Mouse (Mus musculus): ENCODE data around the gene Crygb. TPM values are rescaled to one million over a fixed set of nuclear protein-coding genes. Genes with fewer than 3 reads are reported as not detected.
"Not testable (repeated sequence)": the region's sequence is repeated elsewhere in the genome, so short reads cannot be mapped to it uniquely, and the experiment has no call there.

The Crygb gene
- polyA plus RNA-seq, 1 experiment from 2014 or later = not detected

DNA sequence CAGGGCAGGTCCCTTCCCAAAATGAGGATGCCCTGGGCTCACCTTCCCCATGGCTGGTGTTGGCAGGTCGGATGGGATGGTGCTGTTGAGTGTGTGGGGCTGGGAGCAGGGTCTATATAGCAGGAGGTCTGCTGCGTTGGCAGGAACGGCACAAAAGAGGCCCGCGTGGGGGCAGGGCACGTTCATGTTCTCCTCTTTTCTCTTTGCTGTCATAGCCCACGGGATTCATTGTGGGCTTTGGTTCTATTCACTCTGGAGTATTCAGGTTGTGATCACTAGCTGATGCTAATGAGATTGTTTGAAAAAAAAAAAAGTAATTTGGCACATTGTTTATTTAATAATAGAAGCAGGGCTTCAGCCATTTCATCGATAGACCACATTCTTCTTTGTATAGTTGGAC, 18.7 kb downstream of the Crygb start, which contains the start of gene Crygd:
Crygd (minus strand) TSS at position 101 of the 400 bp plus-strand sequence.
- no peak within 1 kb of the TSS for H3K9ac ChIP-seq
- WGBS = 83% methylated on average over 8 of the region's 8 CpGs

GRCm38 (mm10) chr1:65052140-65052539, 29.9 kb downstream of the Crygb start:
- Histone ChIP-seq H3K36me3 (no peaks in the 10 kb centered on the region), H3K4me3 (replicated peaks) (no peak overlapping the region), H3K4me2 (no peak overlapping the region), H3K27ac (no peak overlapping the region), H3K9ac (no peak overlapping the region), H3K4me1 (no peaks in the 10 kb centered on the region), H3K9me3 (no peaks in the 10 kb centered on the region), H3K27me3 (replicated peaks) (no peaks in the 10 kb centered on the region)
- 18% methylated on average over 2 of the region's 2 CpGs for WGBS
- ATAC-seq (ENCODE audit: insufficient read depth, low FRiP score, low read depth) = no peak

More for the DNA sequence above, 18.7 kb downstream of the Crygb start, which contains the start of gene Crygd:
- no peak for ATAC-seq (ENCODE audit: insufficient read depth, low FRiP score, low read depth)
- Histone ChIP-seq H3K9me3 (no peaks in the 10 kb centered on the region), H3K4me1 (no peaks in the 10 kb centered on the region), H3K36me3 (no peaks in the 10 kb centered on the region), H3K4me3 (replicated peaks) (no peak within 1 kb of the TSS), H3K4me2 (no peak within 1 kb of the TSS), H3K27me3 (replicated peaks) (no peaks in the 10 kb centered on the region), H3K27ac (no peak within 1 kb of the TSS)

GRCm38 (mm10) chr1:65051696-65052095, 30.4 kb downstream of the Crygb start:
- H3K36me3 ChIP-seq = no peaks in the 10 kb centered on the region
- H3K9ac ChIP-seq = no peak overlapping the region
- H3K4me1 ChIP-seq = no peaks in the 10 kb centered on the region
- no peaks in the 10 kb centered on the region for H3K9me3 ChIP-seq
- no peak overlapping the region for H3K4me3 ChIP-seq (replicated peaks)
- H3K27ac ChIP-seq = no peak overlapping the region
- H3K4me2 ChIP-seq = no peak overlapping the region
- WGBS = 57% methylated on average over 7 of the region's 7 CpGs
- no peak for ATAC-seq (ENCODE audit: insufficient read depth, low FRiP score, low read depth)
- no peaks in the 10 kb centered on the region for H3K27me3 ChIP-seq (replicated peaks)

DNA sequence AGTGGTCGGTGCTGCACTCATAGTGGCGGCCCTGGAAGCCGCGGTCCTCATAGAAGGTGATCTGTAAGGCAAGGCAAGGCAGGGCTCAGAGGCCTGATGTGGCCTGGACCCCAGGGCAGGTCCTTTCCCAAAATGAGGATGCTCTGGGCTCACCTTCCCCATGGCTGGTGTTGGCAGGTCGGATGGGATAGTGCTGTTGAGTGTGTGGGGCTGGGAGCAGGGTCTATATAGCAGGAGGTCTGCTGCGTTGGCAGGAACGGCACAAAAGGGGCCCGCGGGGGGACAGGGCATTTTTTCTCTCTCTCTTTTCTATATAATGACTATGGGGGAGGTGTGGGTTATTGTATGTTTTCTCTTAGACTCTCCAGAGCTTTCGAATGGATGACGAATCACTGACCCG, 31.1 kb downstream of the Crygb start, which contains the start of gene Cryge:
Cryge (minus strand) TSS at position 198 of the 400 bp plus-strand sequence.
- not testable (repeated sequence) for H3K4me3 ChIP-seq (replicated peaks); H3K27ac ChIP-seq

GRCm38 (mm10) chr1:65048781-65049180, 33.3 kb downstream of the Crygb start:
- H3K27ac ChIP-seq = no peak overlapping the region

More for the DNA sequence above, 31.1 kb downstream of the Crygb start, which contains the start of gene Cryge:
- not testable (repeated sequence) for H3K9me3 ChIP-seq; H3K4me2 ChIP-seq; H3K36me3 ChIP-seq; H3K4me1 ChIP-seq; H3K27me3 ChIP-seq (replicated peaks); ATAC-seq (ENCODE audit: insufficient read depth, low FRiP score, low read depth); H3K9ac ChIP-seq
- WGBS = 53% methylated on average over 12 of the region's 12 CpGs

GRCm38 (mm10) chr1:65046401-65047109, 35.5 kb downstream of the Crygb start:
- Histone ChIP-seq H3K27ac (no peak overlapping the region), H3K4me1 (no peaks in the 10 kb centered on the region), H3K4me2 (no peak overlapping the region; the same call in 1 of the 2 replicates), H3K9me3 (no peaks in the 10 kb centered on the region), H3K9ac (no peak overlapping the region), H3K4me3 (replicated peaks) (no peak overlapping the region), H3K36me3 (no peaks in the 10 kb centered on the region), H3K27me3 (replicated peaks) (no peaks in the 10 kb centered on the region)
- ATAC-seq (ENCODE audit: insufficient read depth, low FRiP score, low read depth) = no peak
- WGBS = 36% methylated on average over 8 of the region's 8 CpGs

More at GRCm38 (mm10) chr1:65048781-65049180, 33.3 kb downstream of the Crygb start:
- WGBS = 50% methylated on average over 12 of the region's 12 CpGs
- Histone ChIP-seq H3K9me3 (no peaks in the 10 kb centered on the region), H3K4me1 (no peaks in the 10 kb centered on the region), H3K4me2 (no peak overlapping the region), H3K27me3 (replicated peaks) (no peaks in the 10 kb centered on the region), H3K36me3 (no peaks in the 10 kb centered on the region), H3K9ac (no peak overlapping the region), H3K4me3 (replicated peaks) (no peak overlapping the region)
- ATAC-seq (ENCODE audit: insufficient read depth, low FRiP score, low read depth) = no peak

DNA sequence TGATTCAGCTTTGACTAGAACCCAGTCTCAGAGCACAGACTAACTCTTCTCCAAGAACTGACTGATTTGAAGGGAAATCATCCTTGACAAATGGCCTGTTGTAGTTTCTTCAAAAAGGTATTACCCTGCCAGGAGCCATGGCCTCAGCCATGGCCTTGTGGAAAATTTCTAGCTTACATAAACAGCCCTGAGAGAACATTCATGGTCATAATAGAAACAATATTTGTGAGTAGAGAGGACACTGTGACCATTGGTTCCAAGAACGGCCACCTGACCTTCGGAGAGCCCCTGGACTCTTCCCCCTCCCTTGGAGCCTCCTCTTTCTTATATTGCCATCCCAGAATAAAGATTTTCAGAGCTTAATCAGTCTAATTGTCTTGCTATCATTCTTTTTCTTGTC, 38.7 kb downstream of the Crygb start:
- WGBS = 84% methylated on average over 2 of the region's 2 CpGs
- Histone ChIP-seq H3K9me3 (no peaks in the 10 kb centered on the region), H3K4me3 (replicated peaks) (no peak overlapping the region)

GRCm38 (mm10) chr1:65041837-65042236, 40.3 kb downstream of the Crygb start:
- no peak overlapping the region for H3K4me2 ChIP-seq
- no peak overlapping the region for H3K9ac ChIP-seq
- no peak overlapping the region for H3K4me3 ChIP-seq (replicated peaks)
- 89% methylated on average over 3 of the region's 3 CpGs for WGBS
- H3K36me3 ChIP-seq = no peaks in the 10 kb centered on the region
- no peaks in the 10 kb centered on the region for H3K27me3 ChIP-seq (replicated peaks)
- H3K27ac ChIP-seq = no peak overlapping the region
- no peaks in the 10 kb centered on the region for H3K4me1 ChIP-seq
- ATAC-seq (ENCODE audit: insufficient read depth, low FRiP score, low read depth) = no peak
- H3K9me3 ChIP-seq = no peaks in the 10 kb centered on the region

More for the DNA sequence above, 38.7 kb downstream of the Crygb start:
- no peak overlapping the region for H3K27ac ChIP-seq
- no peak for ATAC-seq (ENCODE audit: insufficient read depth, low FRiP score, low read depth)
- H3K27me3 ChIP-seq (replicated peaks) = no peaks in the 10 kb centered on the region
- H3K36me3 ChIP-seq = no peaks in the 10 kb centered on the region
- H3K4me2 ChIP-seq = no peak overlapping the region
- no peak overlapping the region for H3K9ac ChIP-seq
- no peaks in the 10 kb centered on the region for H3K4me1 ChIP-seq

- H3K9ac ChIP-seq = no peak overlapping the region
- no peak overlapping the region for H3K4me3 ChIP-seq (replicated peaks)
- 64% methylated on average over 6 of the region's 6 CpGs for WGBS
- no peaks in the 10 kb centered on the region for H3K9me3 ChIP-seq
- no peak overlapping the region for H3K27ac ChIP-seq
- H3K4me1 ChIP-seq = no peaks in the 10 kb centered on the region
- ATAC-seq (ENCODE audit: insufficient read depth, low FRiP score, low read depth) = no peak
- no peak overlapping the region for H3K4me2 ChIP-seq
- H3K27me3 ChIP-seq (replicated peaks) = no peaks in the 10 kb centered on the region
- H3K36me3 ChIP-seq = no peaks in the 10 kb centered on the region
These were observed 41.3 kb downstream of the Crygb start for GRCm38 (mm10) chr1:65040806-65041205.

GRCm38 (mm10) chr1:65039679-65040078, 42.4 kb downstream of the Crygb start:
- Histone ChIP-seq H3K27me3 (replicated peaks) (no peaks in the 10 kb centered on the region), H3K27ac (no peak overlapping the region), H3K4me2 (no peak overlapping the region), H3K4me3 (replicated peaks) (no peak overlapping the region), H3K9me3 (no peaks in the 10 kb centered on the region), H3K36me3 (no peaks in the 10 kb centered on the region), H3K9ac (no peak overlapping the region), H3K4me1 (no peaks in the 10 kb centered on the region)
- ATAC-seq (ENCODE audit: insufficient read depth, low FRiP score, low read depth) = no peak
- 72% methylated on average over 3 of the region's 3 CpGs for whole genome bisulfite sequencing

GRCm38 (mm10) chr1:65037542-65037941, 44.5 kb downstream of the Crygb start:
- no peak overlapping the region for H3K9ac ChIP-seq
- no peaks in the 10 kb centered on the region for H3K27me3 ChIP-seq (replicated peaks)
- ATAC-seq (ENCODE audit: insufficient read depth, low FRiP score, low read depth) = no peak
- no peaks in the 10 kb centered on the region for H3K4me1 ChIP-seq
- H3K4me2 ChIP-seq = no peak overlapping the region
- no peaks in the 10 kb centered on the region for H3K9me3 ChIP-seq
- H3K36me3 ChIP-seq = no peaks in the 10 kb centered on the region
- 40% methylated on average over 2 of the region's 2 CpGs for WGBS
- H3K4me3 ChIP-seq (replicated peaks) = no peak overlapping the region
- no peak overlapping the region for H3K27ac ChIP-seq

DNA sequence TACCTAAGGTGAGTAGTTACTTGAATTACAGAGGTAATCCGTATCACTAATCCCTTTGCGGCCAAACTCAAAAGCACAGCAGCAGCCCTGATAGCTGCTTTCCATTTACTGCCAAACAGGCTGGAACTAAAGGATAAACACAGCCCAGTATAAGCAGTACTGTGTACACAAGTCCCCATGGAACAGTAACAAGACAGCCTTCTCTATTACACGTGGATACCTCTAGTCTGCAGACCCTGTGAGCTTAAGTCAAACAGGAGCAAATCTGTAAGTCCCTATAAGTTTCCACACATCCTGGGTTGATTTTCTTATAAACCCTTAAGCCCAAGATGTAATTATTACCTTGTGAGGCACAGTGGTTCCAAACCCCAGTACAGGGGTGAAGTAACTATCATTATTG, 46.6 kb downstream of the Crygb start:
- Histone ChIP-seq H3K36me3 (no peaks in the 10 kb centered on the region), H3K27me3 (replicated peaks) (no peaks in the 10 kb centered on the region), H3K27ac (no peak overlapping the region), H3K4me1 (no peaks in the 10 kb centered on the region), H3K4me3 (replicated peaks) (no peak overlapping the region), H3K9ac (no peak overlapping the region), H3K4me2 (no peak overlapping the region), H3K9me3 (no peaks in the 10 kb centered on the region)
- WGBS = 16% methylated on average over 3 of the region's 3 CpGs
- no peak for ATAC-seq (ENCODE audit: insufficient read depth, low FRiP score, low read depth)
